8 mouse cellular contexts compared by ENCODE assay signal in genomic region chrX:136708168-136708681, GRCm38 (mm10). TPM values are rescaled to one million over a fixed set of nuclear protein-coding genes. Genes with fewer than 3 reads are reported as not detected.
DNase-seq lines count a peak whose midpoint lies in the region; ATAC-seq and TF ChIP-seq lines count a peak whose summit lies in the region.

No protein-coding gene starts in this region.

- DNase-seq in R1 (ENCODE audit: low read depth, low spot score): peak; percentile 53
- peak; percentile 41 to 49 for DNase-seq in cerebellum, adult 18-20 months
- peak; percentile 79 for DNase-seq in forebrain, postnatal 0 days
- peak; percentile 70 for DNase-seq in hindbrain, embryonic 11.5 days (ENCODE audit: low spot score)
- peak; percentile 45 to 51 for DNase-seq in layer of hippocampus, postnatal 14 days (ENCODE audit: low spot score in 2 of 2)
- DNase-seq in thymus, postnatal 36 days: peak; percentile 19 to 33

- H3K27me3 ChIP-seq in forebrain, postnatal 0 days (ENCODE audit: insufficient read depth, low read length): no peaks in the 10 kb centered on the region
- H3K27me3 ChIP-seq in hindbrain, embryonic 11.5 days (ENCODE audit: control insufficient read depth, insufficient read depth, low read length): no peaks in the 10 kb centered on the region
- H3K27me3 ChIP-seq in lung, embryonic 15.5 days: no peaks in the 10 kb centered on the region

- H3K4me3 ChIP-seq in forebrain, postnatal 0 days (ENCODE audit: low read depth, low read length): peak overlapping the region; percentile 50
- H3K4me3 ChIP-seq in hindbrain, embryonic 11.5 days (ENCODE audit: low read depth, low read length): peak overlapping the region; percentile 51
- peak overlapping the region; percentile 51 for H3K4me3 ChIP-seq in lung, embryonic 15.5 days

- no peak for TF ChIP-seq CTCF in forebrain, postnatal 0 days (IDR thresholded peaks at IDR 0.05; ENCODE audit: low read depth)

- peak; percentile 93 for ATAC-seq in forebrain, postnatal 0 days
- ATAC-seq in hindbrain, embryonic 11.5 days (ENCODE audit: low FRiP score): peak; percentile 93
- peak; percentile 87 for ATAC-seq in lung, embryonic 15.5 days (ENCODE audit: borderline replicate concordance, extremely low read depth, low FRiP score, low TSS enrichment)
- peak; percentile 51; the same call in 1 of the 2 replicates for ATAC-seq in neutrophil, adult 5-6 weeks (ENCODE audit: extremely low read depth, insufficient number of reproducible peaks, low FRiP score, poor library complexity, severe bottlenecking)

- WGBS in forebrain, postnatal 0 days: 21% methylated on average over 17 of the region's 18 CpGs
- WGBS in hindbrain, embryonic 11.5 days: 27% methylated on average over 18 of the region's 18 CpGs
- 14% methylated on average over 18 of the region's 18 CpGs for WGBS in lung, embryonic 15.5 days

- peak overlapping the region; percentile 55 for H3K4me2 ChIP-seq in forebrain, postnatal 0 days (ENCODE audit: low read depth)
- peak overlapping the region; percentile 46 for H3K4me2 ChIP-seq in hindbrain, embryonic 11.5 days (replicated peaks; ENCODE audit: low read depth, low read length)
- H3K4me2 ChIP-seq in lung, embryonic 15.5 days: peak overlapping the region; percentile 54

- H3K9me3 ChIP-seq in forebrain, postnatal 0 days (ENCODE audit: low read length): no peaks in the 10 kb centered on the region
- H3K9me3 ChIP-seq in hindbrain, embryonic 11.5 days (ENCODE audit: control insufficient read depth, low read length): no peaks in the 10 kb centered on the region
- H3K9me3 ChIP-seq in lung, embryonic 15.5 days: no peaks in the 10 kb centered on the region

- peak overlapping the region; percentile 95 for H3K27ac ChIP-seq in forebrain, postnatal 0 days (ENCODE audit: low read depth, low read length)
- peak overlapping the region; percentile 84 for H3K27ac ChIP-seq in hindbrain, embryonic 11.5 days (ENCODE audit: low read depth, low read length)
- peak overlapping the region; percentile 66 for H3K27ac ChIP-seq in lung, embryonic 15.5 days

- no peaks in the 10 kb centered on the region for H3K4me1 ChIP-seq in forebrain, postnatal 0 days (ENCODE audit: insufficient read depth)
- H3K4me1 ChIP-seq in hindbrain, embryonic 11.5 days (replicated peaks; ENCODE audit: control insufficient read depth, insufficient read depth, low read length): no peaks in the 10 kb centered on the region
- no peaks in the 10 kb centered on the region for H3K4me1 ChIP-seq in lung, embryonic 15.5 days

- peak overlapping the region; percentile 70 for H3K9ac ChIP-seq in forebrain, postnatal 0 days
- H3K9ac ChIP-seq in hindbrain, embryonic 11.5 days (ENCODE audit: low read depth, low read length): peak overlapping the region; percentile 64
- peak overlapping the region; percentile 58 for H3K9ac ChIP-seq in lung, embryonic 15.5 days

- H3K36me3 ChIP-seq in forebrain, postnatal 0 days (ENCODE audit: insufficient read depth): no peaks in the 10 kb centered on the region
- H3K36me3 ChIP-seq in hindbrain, embryonic 11.5 days (ENCODE audit: control insufficient read depth, insufficient read depth, low read length): no peaks in the 10 kb centered on the region
- H3K36me3 ChIP-seq in lung, embryonic 15.5 days: no peaks in the 10 kb centered on the region

RNA-seq across cellular contexts. Expression of gene Tceal1, which starts 0.4 kb away (rescaled TPM):
- 23.8 TPM in 2 replicates for total RNA-seq in forebrain, postnatal 0 days (2014; rRNA removed)
- 19.7 and 20.7 TPM in 2 replicates for polyA plus RNA-seq in forebrain, postnatal 0 days (2015; fragmentation: Nextera tagmentation; extraction: Ambion mirVana)
- 11.9 and 12.3 TPM in 2 replicates for polyA plus RNA-seq in hindbrain, embryonic 11.5 days (2014; fragmentation: Nextera tagmentation; extraction: Ambion mirVana)
- 10 to 100 TPM; 11.2 to 12.8 TPM for total RNA-seq in layer of hippocampus, postnatal 14 days (2021)
- polyA plus RNA-seq in lung, embryonic 15.5 days (2015; fragmentation: Nextera tagmentation; extraction: Ambion mirVana): 11.5 and 12.1 TPM in 2 replicates
- 0.12 and 0.35 TPM in 2 replicates for total RNA-seq in neutrophil, adult 5-6 weeks (2017)

RNA-seq across cellular contexts. Expression of gene Morf4l2, which starts 35.3 kb away (rescaled TPM):
- 542 and 544 TPM in 2 replicates for total RNA-seq in forebrain, postnatal 0 days (2014; rRNA removed)
- polyA plus RNA-seq in forebrain, postnatal 0 days (2015; fragmentation: Nextera tagmentation; extraction: Ambion mirVana): 603 and 616 TPM in 2 replicates
- polyA plus RNA-seq in hindbrain, embryonic 11.5 days (2014; fragmentation: Nextera tagmentation; extraction: Ambion mirVana): 635 and 657 TPM in 2 replicates
- 100 to 1,000 TPM; 411 to 425 TPM for total RNA-seq in layer of hippocampus, postnatal 14 days (2021)
- 549 and 553 TPM in 2 replicates for polyA plus RNA-seq in lung, embryonic 15.5 days (2015; fragmentation: Nextera tagmentation; extraction: Ambion mirVana)
- 128 and 145 TPM in 2 replicates for total RNA-seq in neutrophil, adult 5-6 weeks (2017)

Comparison
In these comparisons a context has a peak if more than half of its experiments do, and no peak if none do; other contexts are left out.
1. Peak in every context shown above with its lines: DNase-seq, ATAC-seq, H3K4me3 ChIP-seq and H3K27ac ChIP-seq.
2. DNase-seq: peak in every context shown above with its lines; median percentile 79 in forebrain, postnatal 0 days; 70 in hindbrain, embryonic 11.5 days; 53 in R1; 48 in layer of hippocampus, postnatal 14 days; 45 in cerebellum, adult 18-20 months; 26 in thymus, postnatal 36 days.